Comparison of ENCODE assay signal across 22 mouse cellular contexts in the genomic region with DNA sequence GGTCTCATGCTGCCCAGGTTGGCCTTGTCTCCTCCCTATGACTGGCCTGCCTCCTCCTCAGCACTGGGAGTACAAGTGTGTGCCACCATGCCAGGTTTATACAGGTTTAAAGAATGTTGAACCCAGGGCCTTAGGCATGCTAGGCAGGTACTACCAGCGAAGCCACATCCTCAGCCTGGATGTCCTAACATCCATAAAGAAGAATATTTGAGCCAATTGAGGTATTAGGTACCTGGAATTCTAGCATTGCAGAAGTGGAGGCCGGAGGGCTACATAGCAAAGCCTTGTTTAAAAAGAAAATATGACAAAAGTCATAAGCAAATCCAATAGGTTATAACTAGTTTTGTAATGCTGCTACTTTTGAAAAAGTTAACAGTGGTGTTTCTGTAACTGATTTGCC. TPM values are rescaled to one million over a fixed set of nuclear protein-coding genes. Genes with fewer than 3 reads are reported as not detected.
DNase-seq lines count a peak whose midpoint lies in the region; ATAC-seq and TF ChIP-seq lines count a peak whose summit lies in the region.
"Had no signal": no experiment of that assay in that cellular context is flagged by ENCODE, and none has a peak within 500 bp of the region (broad histone marks: within the 10 kb centered on the region; RNA-seq: fewer than 3 reads in every experiment).

No protein-coding gene starts in this region.

- H3K4me3 ChIP-seq in gastrocnemius, adult 2 months, result no peak overlapping the region
- no peak overlapping the region for H3K4me3 ChIP-seq in layer of hippocampus, adult 2 months
- no peak overlapping the region for H3K4me3 ChIP-seq in intestine, embryonic 16.5 days (ENCODE audit: low read length)

- TF ChIP-seq CTCF in gastrocnemius, adult 2 months (IDR thresholded peaks at IDR 0.05), result no peak
- TF ChIP-seq CTCF in layer of hippocampus, adult 2 months (conservative IDR thresholded peaks at IDR 0.05), result no peak

- H3K36me3 ChIP-seq in intestine, embryonic 16.5 days (ENCODE audit: control insufficient read depth, insufficient read depth, low read length), result no peaks in the 10 kb centered on the region

- H3K4me1 ChIP-seq in intestine, embryonic 16.5 days (ENCODE audit: control insufficient read depth, insufficient read depth, low read length), result no peaks in the 10 kb centered on the region

- H3K27ac ChIP-seq in gastrocnemius, adult 2 months, result peak overlapping the region; percentile 55; the same call in 1 of the 2 replicates
- H3K27ac ChIP-seq in layer of hippocampus, adult 2 months, result no peak overlapping the region
- H3K27ac ChIP-seq in intestine, embryonic 16.5 days (ENCODE audit: low read length), result no peak overlapping the region

- no peaks in the 10 kb centered on the region for H3K9me3 ChIP-seq in intestine, embryonic 16.5 days (ENCODE audit: control insufficient read depth, low read length)
- H3K9me3 ChIP-seq: G1E had no signal

- no peak overlapping the region for H3K4me2 ChIP-seq in intestine, embryonic 16.5 days (ENCODE audit: low read depth, low read length)

- H3K27me3 ChIP-seq in intestine, embryonic 16.5 days (replicated peaks; ENCODE audit: control insufficient read depth, insufficient read depth, low read length), result no peaks in the 10 kb centered on the region
- H3K27me3 ChIP-seq: CH12.LX, Patski had no signal

- no peak for DNase-seq in gastrocnemius, adult 2 months
- DNase-seq in gastrocnemius, adult 8-10 months (ENCODE audit: low spot score in 2 of 2), result no peak
- DNase-seq in heart, adult 11 months, result peak; percentile 78
- DNase-seq in heart, postnatal 4 days, result no peak
- DNase-seq in fat pad, adult 2 months (ENCODE audit: extremely low read depth, low read depth, low spot score), result peak; percentile 97
- DNase-seq in gonadal fat pad, adult 2 months (ENCODE audit: low read depth), result peak; percentile 85
- no peak for DNase-seq in layer of hippocampus, adult 2 months (ENCODE audit: low spot score in 2 of 2)
- DNase-seq: adrenal gland, adult 2 months; adrenal gland, adult 8-10 months; adrenal gland, postnatal 10 days; adrenal gland, postnatal 14 days; adrenal gland, postnatal 25 days; adrenal gland, postnatal 36 days; B cell, adult 2 months; cerebellum, adult 11 months; cerebellum, adult 11-12 months had no signal

- no peak overlapping the region for H3K9ac ChIP-seq in intestine, embryonic 16.5 days (ENCODE audit: low read depth, low read length)

- intact Hi-C loops in gastrocnemius, adult 2 months (cut with DNase I), result no loop called here

- 91% methylated on average over 2 of the region's 2 CpGs for WGBS in intestine, embryonic 16.5 days

- ATAC-seq in intestine, embryonic 16.5 days, result no peak
- ATAC-seq: activated CD4-positive, CD25-positive, alpha-beta regulatory T cell, adult 4 months; CD4-positive, CD25-positive, alpha-beta regulatory T cell, adult 4 months; Patski had no signal

RNA-seq across cellular contexts. Expression of a gene that starts 19.0 kb away (rescaled TPM):
- total RNA-seq in gastrocnemius, adult 2 months (2021), result 10 to 100 TPM; 10.8 to 13.0 TPM
- total RNA-seq in gastrocnemius, adult 8-10 months (2022), result 10 to 100 TPM; 10.8 to 13.6 (median 11.7) TPM
- total RNA-seq in heart, postnatal 4 days (2021), result 10 to 100 TPM; 25.7 to 33.2 TPM
- 22.0 and 26.6 TPM in 2 replicates for polyA plus RNA-seq in gonadal fat pad, adult 2 months (2012; rRNA removed)
- 10 to 100 TPM; 25.9 to 26.0 TPM for total RNA-seq in layer of hippocampus, adult 2 months (2021)
- 37.0 and 42.7 TPM in 2 replicates for polyA plus RNA-seq in intestine, embryonic 16.5 days (2015; fragmentation: Nextera tagmentation; extraction: Ambion mirVana)

Comparison
In these comparisons a context has a peak if more than half of its experiments do, and no peak if none do; other contexts are left out.
1. DNase-seq: peak in heart, adult 11 months (single experiment), fat pad, adult 2 months (single experiment) and gonadal fat pad, adult 2 months (single experiment); none in gastrocnemius, adult 2 months (single experiment), gastrocnemius, adult 8-10 months (0 of 2), heart, postnatal 4 days (single experiment) and layer of hippocampus, adult 2 months (0 of 2).